Mouse (Mus musculus) erythroblast, embryonic 14.5 days (primary cell): Measurements from ENCODE around the gene Mdc1. TPM values are rescaled to one million over a fixed set of nuclear protein-coding genes. Genes with fewer than 3 reads are reported as not detected.

Experiments
- H3K27me3 ChIP-seq: 2 replicates; pipeline ENCODE4 v1.6.1; 2012; ENCODE audit warnings: inconsistent platforms; ENCODE audit not compliant: control insufficient read depth
- H3K36me3 ChIP-seq: 2 replicates; pipeline ENCODE4 v1.6.1; 2012; ENCODE audit warnings: mild to moderate bottlenecking, inconsistent platforms; ENCODE audit not compliant: control insufficient read depth
- H3K4me1 ChIP-seq: 2 replicates; pipeline ENCODE4 v1.6.1; 2012; ENCODE audit warnings: inconsistent platforms; ENCODE audit not compliant: control insufficient read depth
- H3K4me3 ChIP-seq: replicated peaks from 2 replicates; pipeline ENCODE3; 2012; ENCODE audit warnings: moderate library complexity, mild to moderate bottlenecking, inconsistent platforms
- H3K9me3 ChIP-seq: 2 replicates; pipeline ENCODE4 v1.6.1; 2012; ENCODE audit warnings: low read length, inconsistent platforms, mixed read lengths; ENCODE audit not compliant: control insufficient read depth
- GATA1 ChIP-seq: IDR thresholded peaks from 2 replicates; pipeline ENCODE4 v1.6.1; 2012; ENCODE audit warnings: low read length, inconsistent platforms, mixed read lengths
- TAL1 ChIP-seq: IDR thresholded peaks from 3 replicates; pipeline ENCODE4 v1.6.1; 2012; ENCODE audit warnings: low read length, inconsistent platforms, mixed read lengths
- polyA plus RNA-seq: library from polyadenylated mRNA; stranded (reverse); fragments of >175 nt; gene quantifications from 2 replicates; pipeline ENCODE4 v1.2.3, GENCODE M21; 2012

The Mdc1 gene
- polyA plus RNA-seq, 1 experiment: 1.1 TPM

DNA sequence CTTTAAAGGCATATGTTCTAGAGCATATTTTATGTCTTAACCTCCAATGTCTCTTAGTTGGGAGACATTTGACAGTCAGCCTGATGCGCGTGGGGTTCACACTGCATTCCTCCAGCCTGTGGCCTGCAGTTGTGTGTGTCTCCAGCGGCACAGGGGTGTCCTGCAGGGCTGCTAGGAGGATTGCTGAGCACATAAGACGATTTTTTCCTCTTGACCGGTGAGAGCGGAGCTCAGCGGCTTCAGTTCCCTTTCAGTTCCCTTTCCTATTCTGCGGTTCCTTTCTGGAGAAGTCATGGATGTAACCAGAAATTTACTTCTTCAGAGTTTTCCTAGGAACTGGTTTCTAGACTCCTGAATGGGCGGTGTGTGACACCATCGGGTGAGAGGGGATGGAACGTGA, 31.9 kb upstream of the Mdc1 start:
- Histone ChIP-seq H3K36me3 (no peaks in the 10 kb centered on the region), H3K9me3 (no peaks in the 10 kb centered on the region), H3K27me3 (no peaks in the 10 kb centered on the region), H3K4me3 (no peak overlapping the region), H3K4me1 (peaks cover 13% of the 10 kb centered on the region)
- TF ChIP-seq GATA1: no peak
- TF ChIP-seq TAL1: no peak

DNA sequence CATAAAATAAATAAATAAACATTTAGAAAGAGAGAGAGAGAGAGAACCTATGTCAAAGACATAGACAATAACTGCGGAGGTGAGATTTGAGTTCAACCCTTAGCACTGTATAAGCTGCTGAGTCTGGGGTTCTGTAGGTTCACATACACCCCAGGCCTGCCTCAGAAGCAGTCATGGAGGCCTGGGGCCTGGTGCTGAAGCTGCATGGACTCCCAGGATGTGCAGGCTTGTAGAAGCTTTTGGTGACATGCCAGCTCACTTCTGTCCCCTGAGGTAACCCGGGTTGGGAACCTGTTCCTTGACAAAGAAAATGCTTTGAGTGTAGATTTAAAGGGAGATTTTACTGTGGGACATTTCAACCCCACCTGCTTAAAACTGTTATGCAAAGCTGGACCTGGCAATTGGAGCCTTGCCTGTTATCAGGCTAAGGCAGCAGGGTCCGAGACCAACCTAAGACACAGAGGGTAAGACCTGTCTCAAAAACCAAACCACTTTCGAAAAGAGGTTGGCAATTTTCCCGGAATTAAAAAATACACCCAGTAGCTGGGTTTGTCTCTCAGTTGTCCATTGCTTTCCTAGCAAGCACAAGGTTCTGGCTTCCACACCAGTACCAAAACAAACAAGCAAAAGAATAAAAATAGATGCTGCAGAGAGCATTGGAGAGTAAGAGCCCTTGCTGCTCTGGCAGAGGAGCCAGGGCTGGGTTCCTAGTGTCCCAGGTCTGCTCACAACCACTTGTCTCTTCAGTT, 30.2 kb upstream of the Mdc1 start:
- H3K4me1 ChIP-seq: peaks cover 13% of the 10 kb centered on the region
- TF ChIP-seq TAL1 (no peak), GATA1 (no peak)

DNA sequence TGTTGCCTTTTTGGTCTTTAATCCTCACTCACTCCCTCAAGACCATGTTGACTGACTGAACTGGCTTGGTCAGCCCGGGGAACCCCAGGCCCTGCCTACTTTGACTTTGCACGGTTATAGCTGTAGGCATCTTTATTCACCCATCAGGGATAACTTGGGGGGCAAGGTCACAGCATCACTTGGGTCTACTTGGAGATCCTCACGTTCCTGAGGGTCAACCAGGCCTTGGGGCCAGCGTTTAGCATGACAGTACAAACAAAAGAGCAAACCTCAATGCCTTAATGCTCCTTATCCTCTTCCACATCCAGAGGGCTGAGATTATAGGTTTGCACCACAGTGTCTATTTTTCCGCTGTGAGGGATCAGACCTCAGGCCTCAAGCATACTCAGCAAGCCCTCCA, 29.0 kb upstream of the Mdc1 start:
- Histone ChIP-seq H3K9me3 (no peaks in the 10 kb centered on the region), H3K4me1 (peaks cover 13% of the 10 kb centered on the region), H3K36me3 (no peaks in the 10 kb centered on the region), H3K27me3 (no peaks in the 10 kb centered on the region), H3K4me3 (no peak overlapping the region)
- TF ChIP-seq GATA1: no peak

More for the DNA sequence above, 30.2 kb upstream of the Mdc1 start:
- Histone ChIP-seq H3K36me3 (no peaks in the 10 kb centered on the region), H3K9me3 (no peaks in the 10 kb centered on the region), H3K4me3 (no peak overlapping the region), H3K27me3 (no peaks in the 10 kb centered on the region)

DNA sequence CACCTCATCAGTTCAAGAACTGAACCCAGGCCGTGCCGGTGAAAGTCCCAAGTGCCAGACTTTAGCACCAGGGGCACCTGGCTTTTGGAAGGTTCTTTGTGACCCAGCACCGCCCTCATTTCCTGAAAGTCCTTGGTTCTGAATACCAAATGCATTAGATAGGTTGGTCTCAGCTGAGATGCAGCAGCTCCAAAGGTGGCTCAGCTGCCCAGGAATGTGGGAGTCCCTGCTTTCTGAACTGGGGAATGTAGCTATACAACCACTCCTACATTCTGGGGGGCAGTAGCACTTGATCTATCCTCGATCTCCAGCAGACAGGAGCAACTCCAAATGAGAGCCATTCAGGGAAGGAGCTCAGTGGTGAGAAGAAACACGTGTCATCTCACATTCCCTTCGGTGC, 28.6 kb upstream of the Mdc1 start:
- Histone ChIP-seq H3K36me3 (no peaks in the 10 kb centered on the region), H3K4me3 (no peak overlapping the region), H3K4me1 (peaks cover 12% of the 10 kb centered on the region), H3K27me3 (no peaks in the 10 kb centered on the region), H3K9me3 (no peaks in the 10 kb centered on the region)
- no peak for TF ChIP-seq GATA1
- TF ChIP-seq TAL1: no peak

DNA sequence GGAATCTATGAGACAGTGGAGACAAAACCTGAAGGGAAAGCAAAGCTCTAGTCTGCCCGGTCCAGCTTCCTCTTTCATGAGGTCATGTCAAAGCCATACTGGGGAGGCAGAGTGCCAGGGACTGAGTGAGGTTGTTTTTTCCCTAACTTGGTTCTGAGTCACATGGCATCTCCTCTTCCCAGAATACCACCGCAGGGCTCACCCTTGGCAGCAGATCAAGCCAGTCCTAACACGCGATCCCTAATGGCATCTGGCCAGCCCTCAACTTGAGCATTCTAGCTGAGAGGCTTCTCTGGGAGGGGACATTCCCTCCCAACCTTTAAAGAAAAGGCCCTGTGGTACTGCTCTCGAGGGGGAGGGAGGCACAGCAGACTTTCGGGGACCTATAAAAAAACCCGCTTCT, 28.1 kb upstream of the Mdc1 start:
- Histone ChIP-seq H3K4me1 (peaks cover 11% of the 10 kb centered on the region), H3K4me3 (no peak overlapping the region), H3K27me3 (no peaks in the 10 kb centered on the region), H3K9me3 (no peaks in the 10 kb centered on the region), H3K36me3 (no peaks in the 10 kb centered on the region)
- TF ChIP-seq TAL1 (no peak), GATA1 (no peak)

DNA sequence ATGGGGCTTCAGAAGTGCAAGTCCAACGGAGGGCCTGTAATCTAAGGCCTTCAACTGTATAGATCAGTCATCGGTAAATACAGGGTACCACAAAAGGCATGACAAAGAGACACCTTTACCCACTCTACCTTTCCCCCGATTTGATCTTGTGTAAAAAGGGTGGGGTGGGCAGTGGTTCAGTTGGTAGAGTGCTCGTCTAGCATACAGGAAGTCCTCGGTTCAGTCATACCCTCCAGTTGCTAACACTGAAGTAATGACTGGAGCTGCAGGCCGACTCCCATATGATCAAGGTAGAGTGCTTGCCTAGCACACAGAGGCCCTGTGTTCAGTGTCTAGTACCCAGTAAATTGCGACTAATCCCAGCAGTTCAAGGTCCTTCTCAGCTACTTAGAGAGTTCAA, 27.7 kb upstream of the Mdc1 start:
- peaks cover 9% of the 10 kb centered on the region for H3K4me1 ChIP-seq
- H3K27me3 ChIP-seq: no peaks in the 10 kb centered on the region
- no peak for TF ChIP-seq GATA1
- no peak for TF ChIP-seq TAL1
- H3K9me3 ChIP-seq: no peaks in the 10 kb centered on the region
- no peak overlapping the region for H3K4me3 ChIP-seq
- no peaks in the 10 kb centered on the region for H3K36me3 ChIP-seq

DNA sequence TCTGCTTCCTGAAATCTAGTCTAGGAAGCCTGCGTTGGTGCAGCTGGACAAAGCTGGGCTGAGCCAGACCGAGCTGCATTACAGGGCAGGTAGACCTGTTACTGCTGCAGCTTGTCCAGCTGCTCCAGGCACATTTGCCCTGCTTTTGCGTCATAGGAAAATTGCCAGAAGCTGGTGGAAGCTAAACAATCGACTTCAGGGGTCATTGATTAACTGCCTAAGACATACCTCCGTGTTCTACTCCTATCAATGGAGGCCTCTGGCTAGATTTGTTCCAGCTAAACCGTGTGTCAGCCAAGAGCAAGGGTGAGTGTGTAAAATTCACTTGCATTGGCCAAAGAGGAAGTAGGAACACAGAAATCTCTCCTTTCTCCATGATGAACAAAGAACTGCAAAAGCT, 26.6 kb upstream of the Mdc1 start:
- H3K27me3 ChIP-seq: no peaks in the 10 kb centered on the region
- TF ChIP-seq GATA1: no peak
- TF ChIP-seq TAL1: no peak
- peaks cover 16% of the 10 kb centered on the region for H3K4me1 ChIP-seq
- no peak overlapping the region for H3K4me3 ChIP-seq
- no peaks in the 10 kb centered on the region for H3K9me3 ChIP-seq
- no peaks in the 10 kb centered on the region for H3K36me3 ChIP-seq

DNA sequence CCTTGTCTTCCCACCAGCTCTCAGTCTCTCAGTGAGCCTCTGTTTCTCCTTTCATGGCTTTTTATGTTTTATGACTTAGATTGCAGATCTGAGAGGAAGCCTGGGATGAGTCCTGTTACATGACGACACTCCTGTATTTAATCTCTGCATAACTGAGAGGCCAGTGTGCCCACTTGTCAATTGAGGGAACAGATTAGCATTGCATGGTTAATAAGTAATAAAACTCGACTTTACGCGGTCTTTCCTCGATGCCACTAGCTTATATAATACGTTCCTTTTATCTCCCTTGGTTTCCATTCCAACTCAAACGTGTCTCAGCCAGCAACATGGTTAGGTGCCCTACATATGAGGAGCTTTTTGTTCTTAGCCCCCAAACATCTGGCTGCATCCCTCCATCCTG, 25.5 kb upstream of the Mdc1 start:
- Histone ChIP-seq H3K9me3 (no peaks in the 10 kb centered on the region), H3K4me3 (no peak overlapping the region), H3K27me3 (no peaks in the 10 kb centered on the region), H3K4me1 (peaks cover 27% of the 10 kb centered on the region), H3K36me3 (no peaks in the 10 kb centered on the region)
- TF ChIP-seq TAL1 (no peak), GATA1 (no peak)

DNA sequence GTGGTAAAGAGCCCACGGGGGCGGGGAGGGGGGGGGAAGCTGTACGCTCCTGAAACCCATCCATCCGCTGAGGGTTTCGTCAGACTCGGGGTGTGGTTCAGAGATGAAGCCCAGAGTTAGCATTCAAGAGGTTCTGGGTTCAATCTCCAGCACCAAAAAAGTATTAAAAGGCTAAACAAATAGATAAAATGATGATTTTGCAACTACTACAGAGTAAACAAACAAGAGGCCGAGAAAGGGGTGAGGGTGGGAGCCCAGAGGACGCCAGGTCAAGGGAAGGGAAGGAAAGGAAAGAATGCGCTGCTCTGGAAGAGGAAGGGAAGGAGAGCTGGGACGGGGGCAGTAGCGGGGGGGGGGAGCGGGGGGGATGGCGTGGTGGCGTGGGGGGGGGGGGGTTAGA, 24.6 kb upstream of the Mdc1 start:
- H3K4me1 ChIP-seq: peaks cover 32% of the 10 kb centered on the region
- no peaks in the 10 kb centered on the region for H3K9me3 ChIP-seq
- TF ChIP-seq TAL1: no peak
- no peak for TF ChIP-seq GATA1
- H3K4me3 ChIP-seq: no peak overlapping the region
- no peaks in the 10 kb centered on the region for H3K36me3 ChIP-seq
- peaks cover 8% of the 10 kb centered on the region for H3K27me3 ChIP-seq

DNA sequence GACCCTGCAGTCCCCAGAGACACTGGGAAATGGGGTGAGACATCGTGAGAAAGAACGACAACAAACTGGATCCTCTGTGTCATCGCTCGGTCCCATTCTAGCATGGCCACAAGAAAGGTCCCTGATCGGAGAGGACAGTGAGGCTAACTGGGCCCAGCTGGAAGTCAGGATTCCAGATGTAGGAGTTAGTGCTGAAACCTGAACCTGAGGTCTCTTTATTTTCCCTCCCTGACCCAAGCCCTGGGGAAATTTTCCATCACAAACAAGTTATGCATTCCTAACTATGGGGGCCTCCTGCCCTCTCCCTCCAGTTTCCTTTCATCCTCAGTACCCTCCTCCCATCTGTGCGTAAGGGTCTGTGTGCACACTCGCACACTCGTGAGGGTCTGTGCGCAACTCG, 24.1 kb upstream of the Mdc1 start:
- peaks cover 37% of the 10 kb centered on the region for H3K4me1 ChIP-seq
- TF ChIP-seq GATA1: no peak
- no peak for TF ChIP-seq TAL1

More for the DNA sequence above, 24.1 kb upstream of the Mdc1 start:
- Histone ChIP-seq H3K36me3 (no peaks in the 10 kb centered on the region), H3K9me3 (no peaks in the 10 kb centered on the region), H3K4me3 (no peak overlapping the region), H3K27me3 (peaks cover 13% of the 10 kb centered on the region)
